Mouse (Mus musculus) liver, embryonic 14.5 days (tissue): ENCODE measurements around the gene Golt1b.

Experiments
- CTCF ChIP-seq: IDR thresholded peaks from 2 replicates; pipeline ENCODE4 v1.5.1; 2016; ENCODE audit warnings: antibody characterized with exemption, low read depth, control low read depth
- EP300 ChIP-seq: IDR thresholded peaks from 2 replicates; pipeline ENCODE4 v1.6.1; 2016; ENCODE audit warnings: antibody characterized with exemption, low read depth

GRCm38 (mm10) chr6:142387011-142387754 is at the start of gene Golt1b, which contains the start of gene Recql:
- peak; percentile 51; the same call in 1 of the 2 replicates for TF ChIP-seq EP300
- no peak for TF ChIP-seq CTCF
